Mouse (Mus musculus) G1E (cell line): ENCODE data around the gene Rnf180.

Experiments used
- CTCF ChIP-seq: IDR thresholded peaks from 2 replicates; pipeline ENCODE4 v1.5.1; 2012; ENCODE audit warnings: low read depth, low read length, inconsistent platforms, mixed read lengths
- GATA1 ChIP-seq: IDR thresholded peaks from 2 replicates; pipeline ENCODE4 v1.6.1; 2012; ENCODE audit warnings: borderline replicate concordance, low read length, inconsistent platforms, mixed read lengths
- TAL1 ChIP-seq: conservative IDR thresholded peaks from 2 replicates; pipeline ENCODE4 v1.6.1; 2012; ENCODE audit warnings: low read depth, low read length, inconsistent platforms, mixed read lengths

DNA sequence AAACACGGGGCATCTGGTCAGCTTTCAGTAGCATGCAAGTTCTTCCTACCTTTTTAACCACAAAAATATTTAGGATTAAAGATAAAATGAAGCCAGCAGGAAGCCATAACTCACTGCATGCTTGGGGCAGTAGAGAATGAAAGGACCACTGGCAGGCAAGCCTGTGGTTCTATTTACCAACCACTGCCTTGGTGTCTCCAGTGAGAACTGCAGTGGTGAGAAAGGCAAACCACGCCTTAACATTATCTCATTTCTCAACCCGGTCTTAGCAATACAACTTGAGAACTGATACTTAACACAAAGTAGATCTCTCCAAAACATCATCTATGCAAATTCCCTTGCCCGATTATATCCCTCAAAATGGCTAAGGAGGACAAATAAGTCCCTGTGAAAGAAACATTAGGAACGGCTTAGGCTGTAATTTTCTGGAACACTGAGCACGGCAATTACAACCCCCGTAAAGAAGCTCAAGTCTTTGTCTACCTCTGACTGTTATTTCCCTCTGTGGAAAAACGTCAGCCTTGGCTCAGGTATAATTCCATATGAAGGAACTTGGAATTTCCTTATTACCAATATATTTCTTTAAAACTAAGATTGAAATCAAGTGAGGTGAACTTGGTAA, 15.1 kb downstream of the Rnf180 start:
- no peak for TF ChIP-seq TAL1
- no peak for TF ChIP-seq GATA1
- no peak for TF ChIP-seq CTCF
